Mouse (Mus musculus): Measurements from ENCODE around the gene Lrfn3.

GRCm38 (mm10) chr7:30346635-30347379 is 15.8 kb downstream of the Lrfn3 start:
- TF ChIP-seq CTCF (IDR thresholded peaks at IDR 0.05; ENCODE audit: borderline replicate concordance, control insufficient read depth, extremely low read depth, insufficient read depth, low read length, poor library complexity) (no peak), POLR2A (IDR thresholded peaks at IDR 0.05; ENCODE audit: control insufficient read depth, extremely low read depth, insufficient read depth, low read length, poor library complexity) (no peak)

Data from thymus, adult 2 months (tissue).